ENCODE assay signal across 8 mouse cellular contexts in the genomic region with DNA sequence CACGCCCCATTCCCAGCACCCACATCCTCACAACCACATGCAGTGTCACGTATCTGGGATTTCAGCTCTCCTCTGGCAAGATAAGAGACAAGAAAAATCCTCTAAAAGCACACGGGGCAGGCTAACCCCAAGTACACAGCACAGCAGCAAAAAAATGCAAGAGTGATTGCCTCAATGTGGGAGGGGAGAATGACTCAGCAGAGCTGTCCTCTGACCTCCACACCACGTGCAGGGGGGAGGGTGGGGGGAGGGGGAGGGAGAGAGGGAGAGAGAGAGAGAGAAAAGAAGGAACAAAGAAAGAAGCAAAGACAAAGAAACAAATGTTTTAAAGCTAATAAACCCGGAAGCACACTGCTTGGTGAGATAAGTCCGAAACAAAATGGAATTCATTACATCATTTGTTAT. TPM values are rescaled to one million over a fixed set of nuclear protein-coding genes. Genes with fewer than 3 reads are reported as not detected.
A peak's percentile ranks its signal among the peaks of the same experiment; 100 is the strongest.
DNase-seq lines count a peak whose midpoint lies in the region; ATAC-seq and TF ChIP-seq lines count a peak whose summit lies in the region.

No protein-coding gene starts in this region.

- no peak overlapping the region for H3K4me2 ChIP-seq in lung, postnatal 0 days (replicated peaks; ENCODE audit: low read depth, low read length)

- WGBS in lung, postnatal 0 days, result 20% methylated on average over 6 of the region's 6 CpGs
- WGBS in thymus, adult 2 months, result 19% methylated on average over 6 of the region's 6 CpGs

- ATAC-seq in lung, postnatal 0 days, result no peak; the same call in 1 of the 2 replicates
- peak; percentile 69 for ATAC-seq in erythroblast, adult 5-6 weeks (replicated peaks; ENCODE audit: low FRiP score, poor library complexity, severe bottlenecking)
- peak; percentile 91 for ATAC-seq in megakaryocyte, adult 5-6 weeks (ENCODE audit: poor library complexity, severe bottlenecking)

- no peak overlapping the region for H3K4me3 ChIP-seq in lung, postnatal 0 days (ENCODE audit: low read depth, low read length)
- H3K4me3 ChIP-seq in thymus, adult 2 months (ENCODE audit: control insufficient read depth, insufficient read depth, low read length), result no peak overlapping the region

- H3K27me3 ChIP-seq in lung, postnatal 0 days (replicated peaks; ENCODE audit: insufficient read depth, low read length), result no peaks in the 10 kb centered on the region
- no peaks in the 10 kb centered on the region for H3K27me3 ChIP-seq in thymus, adult 2 months (ENCODE audit: control insufficient read depth, insufficient read depth, low read length)

- TF ChIP-seq CTCF in lung, postnatal 0 days (IDR thresholded peaks at IDR 0.05), result no peak
- TF ChIP-seq CTCF in thymus, adult 2 months (IDR thresholded peaks at IDR 0.05; ENCODE audit: borderline replicate concordance, control insufficient read depth, extremely low read depth, insufficient read depth, low read length, poor library complexity), result no peak

- no peak for TF ChIP-seq EP300 in lung, postnatal 0 days (IDR thresholded peaks at IDR 0.05)

- no peaks in the 10 kb centered on the region for H3K9me3 ChIP-seq in lung, postnatal 0 days (ENCODE audit: low read length)

- H3K4me1 ChIP-seq in lung, postnatal 0 days (ENCODE audit: insufficient read depth, low read depth, low read length), result no peaks in the 10 kb centered on the region
- H3K4me1 ChIP-seq in thymus, adult 2 months (replicated peaks; ENCODE audit: control insufficient read depth, insufficient read depth, low read length), result 0 out of 2 replicates have a peak, but pooled peaks cover 3% of the 10 kb centered on the region

- H3K9ac ChIP-seq in lung, postnatal 0 days (replicated peaks; ENCODE audit: low read depth), result no peak overlapping the region

- H3K36me3 ChIP-seq in lung, postnatal 0 days (ENCODE audit: insufficient read depth, low read length), result no peaks in the 10 kb centered on the region
- no peaks in the 10 kb centered on the region for H3K36me3 ChIP-seq in thymus, adult 2 months (ENCODE audit: control insufficient read depth, insufficient read depth, low read length)

- H3K27ac ChIP-seq in lung, postnatal 0 days (ENCODE audit: low read length), result no peak overlapping the region
- no peak overlapping the region for H3K27ac ChIP-seq in thymus, adult 2 months (ENCODE audit: control insufficient read depth, insufficient read depth, low read length)

- no peak for TF ChIP-seq POLR2A in thymus, adult 2 months (IDR thresholded peaks at IDR 0.05; ENCODE audit: control insufficient read depth, extremely low read depth, insufficient read depth, low read length, poor library complexity)

- DNase-seq in lung, postnatal 0 days (ENCODE audit: low spot score), result peak; percentile 37
- DNase-seq in lung, postnatal 4 days, result no peak
- DNase-seq in R1 (ENCODE audit: low read depth, low spot score), result peak; percentile 91
- no peak for DNase-seq in layer of hippocampus, adult 11-12 months (ENCODE audit: low spot score)
- DNase-seq in thymus, adult 2 months, result no peak
- no peak for DNase-seq in retina, postnatal 1 day

RNA-seq across cellular contexts. Expression of gene Gm9844, which starts 11.1 kb away (rescaled TPM):
- polyA plus RNA-seq in lung, postnatal 0 days (2015; fragmentation: Nextera tagmentation; extraction: Ambion mirVana), result 13.3 and 13.8 TPM in 2 replicates
- total RNA-seq in erythroblast, adult 5-6 weeks (2015; ENCODE audit: low replicate concordance), result not detected in 2 replicates
- total RNA-seq in erythroblast, adult 5-6 weeks (2017; ENCODE audit: low replicate concordance), result 1.4 TPM in 1 of 2 replicates, not detected in the other
- 9.6 and 10.0 TPM in 2 replicates for total RNA-seq in megakaryocyte, adult 5-6 weeks (2015)
- 40.8 and 73.5 TPM in 2 replicates for total RNA-seq in megakaryocyte, adult 5-6 weeks (2017)
- 6.4 and 6.8 TPM in 2 replicates for polyA plus RNA-seq in thymus, adult 2 months (2012; rRNA removed)

RNA-seq across cellular contexts. Expression of gene Lypd4, which starts 18.8 kb away (rescaled TPM):
- not detected in 2 replicates for polyA plus RNA-seq in lung, postnatal 0 days (2015; fragmentation: Nextera tagmentation; extraction: Ambion mirVana)
- total RNA-seq in erythroblast, adult 5-6 weeks (2015; ENCODE audit: low replicate concordance), result not detected in 2 replicates
- not detected in 2 replicates for total RNA-seq in erythroblast, adult 5-6 weeks (2017; ENCODE audit: low replicate concordance)
- total RNA-seq in megakaryocyte, adult 5-6 weeks (2015), result not detected in 2 replicates
- total RNA-seq in megakaryocyte, adult 5-6 weeks (2017), result not detected in 2 replicates
- polyA plus RNA-seq in thymus, adult 2 months (2012; rRNA removed), result 0.15 TPM in 1 of 2 replicates, not detected in the other

RNA-seq across cellular contexts. Expression of gene Dmrtc2, which starts 19.0 kb away (rescaled TPM):
- not detected in 2 replicates for polyA plus RNA-seq in lung, postnatal 0 days (2015; fragmentation: Nextera tagmentation; extraction: Ambion mirVana)
- total RNA-seq in erythroblast, adult 5-6 weeks (2015; ENCODE audit: low replicate concordance), result not detected in 2 replicates
- not detected in 2 replicates for total RNA-seq in erythroblast, adult 5-6 weeks (2017; ENCODE audit: low replicate concordance)
- total RNA-seq in megakaryocyte, adult 5-6 weeks (2015), result not detected in 2 replicates
- total RNA-seq in megakaryocyte, adult 5-6 weeks (2017), result not detected in 2 replicates
- polyA plus RNA-seq in thymus, adult 2 months (2012; rRNA removed), result not detected in 2 replicates

RNA-seq across cellular contexts. Expression of gene Rps19, which starts 33.3 kb away (rescaled TPM):
- polyA plus RNA-seq in lung, postnatal 0 days (2015; fragmentation: Nextera tagmentation; extraction: Ambion mirVana), result 2,947 and 3,302 TPM in 2 replicates
- total RNA-seq in erythroblast, adult 5-6 weeks (2015; ENCODE audit: low replicate concordance), result 474 and 634 TPM in 2 replicates
- 204 and 237 TPM in 2 replicates for total RNA-seq in erythroblast, adult 5-6 weeks (2017; ENCODE audit: low replicate concordance)
- total RNA-seq in megakaryocyte, adult 5-6 weeks (2015), result 1,493 and 1,909 TPM in 2 replicates
- total RNA-seq in megakaryocyte, adult 5-6 weeks (2017), result 575 and 756 TPM in 2 replicates
- polyA plus RNA-seq in thymus, adult 2 months (2012; rRNA removed), result 543 and 698 TPM in 2 replicates

RNA-seq across cellular contexts. Expression of gene Cd79a, which starts 46.3 kb away (rescaled TPM):
- polyA plus RNA-seq in lung, postnatal 0 days (2015; fragmentation: Nextera tagmentation; extraction: Ambion mirVana), result 3.2 and 4.3 TPM in 2 replicates
- 0.84 and 0.96 TPM in 2 replicates for total RNA-seq in erythroblast, adult 5-6 weeks (2015; ENCODE audit: low replicate concordance)
- total RNA-seq in erythroblast, adult 5-6 weeks (2017; ENCODE audit: low replicate concordance), result 0.43 TPM in 1 of 2 replicates, not detected in the other
- total RNA-seq in megakaryocyte, adult 5-6 weeks (2015), result 0.64 and 1.0 TPM in 2 replicates
- total RNA-seq in megakaryocyte, adult 5-6 weeks (2017), result 0.18 and 0.24 TPM in 2 replicates
- 38.2 and 44.0 TPM in 2 replicates for polyA plus RNA-seq in thymus, adult 2 months (2012; rRNA removed)

Comparison
In these comparisons a context has a peak if more than half of its experiments do, and no peak if none do; other contexts are left out.
1. DNase-seq: peak in lung, postnatal 0 days (single experiment) and R1 (single experiment); none in lung, postnatal 4 days (0 of 2), layer of hippocampus, adult 11-12 months (single experiment), thymus, adult 2 months (single experiment) and retina, postnatal 1 day (single experiment).
2. RNA of gene Gm9844, which starts 11.1 kb away (total RNA-seq): 9.6 to 73.5 TPM in megakaryocyte, adult 5-6 weeks; 1.4 TPM in erythroblast, adult 5-6 weeks; every median in the first group is over 4 times any median in the second.